Mouse (Mus musculus): Measurements from ENCODE around the gene Atf1. TPM values are rescaled to one million over a fixed set of nuclear protein-coding genes. Genes with fewer than 3 reads are reported as not detected.
"Not testable (repeated sequence)": the region's sequence is repeated elsewhere in the genome, so short reads cannot be mapped to it uniquely, and the experiment has no call there.

Gene Atf1
- polyA plus RNA-seq, 1 experiment = 34.3 TPM

GRCm38 (mm10) chr15:100304019-100304991 is 76.7 kb downstream of the Atf1 start, which contains the start of gene Mettl7a1:
TSS of gene Mettl7a1 (plus strand) at chr15:100304140.
- DNase-seq (ENCODE audit: low spot score) = peak; percentile 76

GRCm38 (mm10) chr15:100306201-100306600 is 78.6 kb downstream of the Atf1 start:
- DNase-seq (ENCODE audit: low spot score) = no peak

GRCm38 (mm10) chr15:100307438-100308096 is 79.9 kb downstream of the Atf1 start:
- DNase-seq (ENCODE audit: low spot score) = not testable (repeated sequence)

Other genes starting within 250 kb of the Atf1 start
- gene Dip2b, start 189.2 kb upstream of the Atf1 start, polyA plus RNA-seq (2012; rRNA removed) = 13.5 and 14.7 TPM in 2 replicates
- gene Tmprss12, start 53.0 kb downstream of the Atf1 start, polyA plus RNA-seq (2012; rRNA removed) = not detected in 2 replicates
- 101 and 106 TPM in 2 replicates for gene Mettl7a1, start 76.3 kb downstream of the Atf1 start, polyA plus RNA-seq (2012; rRNA removed)
- gene Mettl7a3, start 107.1 kb downstream of the Atf1 start, polyA plus RNA-seq (2012; rRNA removed) = 0.12 and 0.15 TPM in 2 replicates
- not detected in 2 replicates for gene Methig1, start 125.3 kb downstream of the Atf1 start, polyA plus RNA-seq (2012; rRNA removed)
- 0.04 TPM in 1 of 2 replicates, not detected in the other for gene Mettl7a2, start 125.4 kb downstream of the Atf1 start, polyA plus RNA-seq (2012; rRNA removed)
- gene Higd1c, start 136.7 kb downstream of the Atf1 start, polyA plus RNA-seq (2012; rRNA removed) = not detected in 2 replicates
- not detected in 2 replicates for gene Gm5475, start 194.3 kb downstream of the Atf1 start, polyA plus RNA-seq (2012; rRNA removed)
- 19.3 and 21.5 TPM in 2 replicates for gene Slc11a2, start 197.3 kb downstream of the Atf1 start, polyA plus RNA-seq (2012; rRNA removed)
- gene Letmd1, start 241.2 kb downstream of the Atf1 start, polyA plus RNA-seq (2012; rRNA removed) = 46.8 and 50.4 TPM in 2 replicates